Mouse (Mus musculus) thymus, adult 2 months (tissue): Measurements from ENCODE around the gene Ilkap. TPM values are rescaled to one million over a fixed set of nuclear protein-coding genes. Genes with fewer than 3 reads are reported as not detected.
A peak's percentile ranks its signal among the peaks of the same experiment; 100 is the strongest.

Experiments used
- DNase-seq: peaks from one replicate; pipeline ENCODE4 v3.0.0; 2021
- H3K27ac ChIP-seq: fragments of 200-500 bp; 2 replicates; pipeline ENCODE4 v1.5.1; 2012; ENCODE audit warnings: low read length, control low read depth; ENCODE audit not compliant: control insufficient read depth, insufficient read depth
- H3K27me3 ChIP-seq: fragments of 200-500 bp; 2 replicates; pipeline ENCODE4 v1.6.1; 2012; ENCODE audit warnings: mild to moderate bottlenecking, low read length, moderate library complexity, mixed read lengths; ENCODE audit not compliant: control insufficient read depth, insufficient read depth
- H3K36me3 ChIP-seq: fragments of 200-500 bp; 2 replicates; pipeline ENCODE4 v1.6.1; 2012; ENCODE audit warnings: mild to moderate bottlenecking, low read length, moderate library complexity; ENCODE audit not compliant: control insufficient read depth, insufficient read depth
- H3K4me1 ChIP-seq: fragments of 200-500 bp; replicated peaks from 2 replicates; pipeline ENCODE4 v1.6.1; 2012; ENCODE audit warnings: low read length; ENCODE audit not compliant: control insufficient read depth, insufficient read depth
- H3K4me3 ChIP-seq: fragments of 200-500 bp; 2 replicates; pipeline ENCODE4 v1.5.1; 2012; ENCODE audit warnings: mild to moderate bottlenecking, low read length, control low read depth, moderate library complexity; ENCODE audit not compliant: control insufficient read depth, insufficient read depth
- CTCF ChIP-seq: fragments of 200-500 bp; IDR thresholded peaks from 2 replicates; pipeline ENCODE4 v1.5.1; 2012; ENCODE audit warnings: mild to moderate bottlenecking, control low read depth, low read length, moderate library complexity, borderline replicate concordance; ENCODE audit not compliant: control insufficient read depth, poor library complexity, insufficient read depth; ENCODE audit errors: extremely low read depth
- POLR2A ChIP-seq: fragments of 200-500 bp; IDR thresholded peaks from 2 replicates; pipeline ENCODE4 v1.6.1; 2012; ENCODE audit warnings: mild to moderate bottlenecking, low read length, control low read depth, moderate library complexity; ENCODE audit not compliant: control insufficient read depth, poor library complexity, insufficient read depth; ENCODE audit errors: extremely low read depth
- WGBS: fragments of 180-500 bp; shearing (Covaris S2); methylation state at CpG from one replicate; pipeline ENCODE4 v1.1.7; 2018; 5-methylcytosine and 5-hydroxymethylcytosine counted together
- polyA plus RNA-seq: library from polyadenylated mRNA; depleted of rRNA; stranded (reverse); fragments of >200 nt; gene quantifications from 2 replicates; pipeline ENCODE4 v1.2.3, GENCODE M21; 2012

Ilkap gene
- polyA plus RNA-seq, 1 experiment: 104 TPM

DNA sequence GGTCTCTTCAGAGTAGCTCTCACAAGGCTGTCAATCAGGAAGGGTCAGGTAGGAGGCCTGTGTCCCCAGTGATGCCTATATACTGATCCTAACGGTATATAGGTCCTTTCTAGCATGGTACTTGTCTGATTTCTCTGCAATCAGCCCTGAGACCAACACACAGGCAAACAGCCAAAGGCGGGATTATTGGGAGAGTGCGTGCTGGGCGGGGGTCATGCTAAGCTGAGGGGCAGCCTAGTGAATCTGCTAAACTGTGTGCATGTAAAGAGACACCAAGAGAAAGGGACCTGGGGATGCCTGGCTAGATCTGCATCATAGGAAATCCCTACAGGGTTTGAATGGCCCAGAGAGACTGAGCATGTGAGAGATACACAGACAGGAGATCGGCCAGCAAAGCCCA, 16.7 kb upstream of the Ilkap start:
- no peak for TF ChIP-seq CTCF
- no peak for TF ChIP-seq POLR2A
- Histone ChIP-seq H3K4me3 (no peak overlapping the region), H3K27me3 (no peaks in the 10 kb centered on the region), H3K4me1 (peaks cover 18% of the 10 kb centered on the region), H3K27ac (no peak overlapping the region), H3K36me3 (no peaks in the 10 kb centered on the region)
- DNase-seq: no peak
- WGBS: 95% methylated on average over 5 of the region's 5 CpGs

- 94% methylated on average over 4 of the region's 4 CpGs for WGBS
- Histone ChIP-seq H3K4me1 (peaks cover 20% of the 10 kb centered on the region), H3K4me3 (no peak overlapping the region), H3K27me3 (no peaks in the 10 kb centered on the region), H3K27ac (no peak overlapping the region; the same call in 1 of the 2 replicates), H3K36me3 (no peaks in the 10 kb centered on the region)
- no peak for DNase-seq
- no peak for TF ChIP-seq POLR2A
- TF ChIP-seq CTCF: no peak
Observed at GRCm38 (mm10) chr1:91414903-91415302, 16.3 kb upstream of the Ilkap start.

GRCm38 (mm10) chr1:91413898-91414594, 15.4 kb upstream of the Ilkap start, which contains the start of gene Hes6:
TSS of gene Hes6 (minus strand) at chr1:91414038.
- peak; percentile 56 for DNase-seq
- TF ChIP-seq CTCF (no peak), POLR2A (0 out of 2 replicates have a peak, but pooled peaks have one; percentile 23)
- H3K27me3 ChIP-seq: no peaks in the 10 kb centered on the region
- peaks cover 20% of the 10 kb centered on the region for H3K4me1 ChIP-seq
- H3K27ac ChIP-seq: peak within 1 kb of the TSS; percentile 78
- no peaks in the 10 kb centered on the region for H3K36me3 ChIP-seq
- peak within 1 kb of the TSS; percentile 81 for H3K4me3 ChIP-seq
- under 1% methylated on average over 39 of the region's 39 CpGs for WGBS

DNA sequence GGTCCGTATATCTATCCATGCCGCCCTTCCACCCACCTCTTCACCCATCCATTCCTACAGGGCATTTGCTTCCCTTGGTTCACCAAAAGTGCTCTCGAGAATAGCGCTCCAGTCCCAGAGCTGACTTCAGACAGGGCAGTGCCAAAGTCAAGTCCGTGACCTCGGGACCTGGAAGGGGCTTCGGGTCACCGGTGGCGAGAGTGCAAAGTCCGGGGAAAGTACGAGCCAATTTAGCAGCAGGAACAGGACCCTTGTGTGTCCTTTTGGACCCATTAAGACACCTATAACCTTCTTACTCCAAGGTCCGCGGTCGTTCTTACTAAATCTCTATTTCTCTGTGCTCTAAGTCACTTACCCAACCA, 14.9 kb upstream of the Ilkap start:
- Histone ChIP-seq H3K4me3 (peak overlapping the region; percentile 81), H3K27ac (peak overlapping the region; percentile 78), H3K36me3 (no peaks in the 10 kb centered on the region), H3K27me3 (no peaks in the 10 kb centered on the region), H3K4me1 (peaks cover 20% of the 10 kb centered on the region)
- no peak for TF ChIP-seq CTCF
- TF ChIP-seq POLR2A: no peak
- DNase-seq: no peak
- 0% methylated on average over 14 of the region's 14 CpGs for WGBS

GRCm38 (mm10) chr1:91413030-91413506, 14.5 kb upstream of the Ilkap start:
- Histone ChIP-seq H3K27ac (peak overlapping the region; percentile 78), H3K27me3 (no peaks in the 10 kb centered on the region), H3K4me3 (peak overlapping the region; percentile 81), H3K4me1 (peaks cover 20% of the 10 kb centered on the region), H3K36me3 (no peaks in the 10 kb centered on the region)
- TF ChIP-seq POLR2A: peak; percentile 97
- TF ChIP-seq CTCF: peak; percentile 75
- WGBS: under 1% methylated on average over 34 of the region's 34 CpGs
- DNase-seq: peak; percentile 95

GRCm38 (mm10) chr1:91412286-91413029, 13.8 kb upstream of the Ilkap start:
- 6% methylated on average over 65 of the region's 65 CpGs for WGBS
- H3K27me3 ChIP-seq: no peaks in the 10 kb centered on the region
- no peak for DNase-seq
- H3K36me3 ChIP-seq: no peaks in the 10 kb centered on the region
- peak overlapping the region; percentile 10; the same call in 1 of the 2 replicates for H3K27ac ChIP-seq
- peaks cover 20% of the 10 kb centered on the region for H3K4me1 ChIP-seq
- TF ChIP-seq CTCF (no peak), POLR2A (no peak)
- peak overlapping the region; percentile 67 for H3K4me3 ChIP-seq
